Mouse (Mus musculus): ENCODE data around the gene Gprc5d. TPM values are rescaled to one million over a fixed set of nuclear protein-coding genes. Genes with fewer than 3 reads are reported as not detected.

Gprc5d gene
- polyA plus RNA-seq, 1 experiment from 2014 or later = 0.07 TPM

DNA sequence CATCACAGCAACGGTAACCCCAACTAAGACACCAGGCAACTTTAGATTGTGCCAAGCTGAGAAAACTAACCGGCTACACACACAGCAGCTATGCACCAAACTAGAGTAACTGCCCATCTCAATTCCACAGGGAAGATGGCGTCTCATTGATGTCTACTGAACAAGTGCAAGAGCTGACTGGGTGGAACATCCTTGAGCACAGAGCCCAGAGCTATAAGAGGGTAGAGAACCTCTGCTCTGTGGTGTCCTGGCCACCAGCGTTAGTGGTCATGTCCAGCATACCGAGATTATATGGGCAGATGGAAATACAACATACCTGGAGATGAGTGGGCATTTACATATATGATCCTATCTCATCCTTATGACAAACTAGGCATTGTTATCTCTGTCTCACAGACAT is 25.1 kb upstream of the Gprc5d start:
- ATAC-seq (ENCODE audit: low FRiP score, low TSS enrichment) = no peak
- WGBS = 93% methylated on average over 5 of the region's 5 CpGs
- no peak overlapping the region for H3K4me2 ChIP-seq (replicated peaks; ENCODE audit: low read depth)
- no peaks in the 10 kb centered on the region for H3K27me3 ChIP-seq (ENCODE audit: control insufficient read depth, insufficient read depth, low read length)
- H3K9me3 ChIP-seq (ENCODE audit: control insufficient read depth, low read length) = no peaks in the 10 kb centered on the region
- no peak overlapping the region for H3K9ac ChIP-seq (ENCODE audit: low read length)
- no peak for DNase-seq (ENCODE audit: low spot score)
- no peaks in the 10 kb centered on the region for H3K36me3 ChIP-seq (ENCODE audit: control insufficient read depth, insufficient read depth, low read length)
- no peaks in the 10 kb centered on the region for H3K4me1 ChIP-seq (replicated peaks; ENCODE audit: control insufficient read depth, insufficient read depth)
- H3K4me3 ChIP-seq (ENCODE audit: low read depth, low read length) = no peak overlapping the region
- no peak overlapping the region for H3K27ac ChIP-seq (replicated peaks)
- TF ChIP-seq EP300 (optimal IDR thresholded peaks at IDR 0.05) (no peak), CTCF (IDR thresholded peaks at IDR 0.05; ENCODE audit: low read depth) (no peak)

DNA sequence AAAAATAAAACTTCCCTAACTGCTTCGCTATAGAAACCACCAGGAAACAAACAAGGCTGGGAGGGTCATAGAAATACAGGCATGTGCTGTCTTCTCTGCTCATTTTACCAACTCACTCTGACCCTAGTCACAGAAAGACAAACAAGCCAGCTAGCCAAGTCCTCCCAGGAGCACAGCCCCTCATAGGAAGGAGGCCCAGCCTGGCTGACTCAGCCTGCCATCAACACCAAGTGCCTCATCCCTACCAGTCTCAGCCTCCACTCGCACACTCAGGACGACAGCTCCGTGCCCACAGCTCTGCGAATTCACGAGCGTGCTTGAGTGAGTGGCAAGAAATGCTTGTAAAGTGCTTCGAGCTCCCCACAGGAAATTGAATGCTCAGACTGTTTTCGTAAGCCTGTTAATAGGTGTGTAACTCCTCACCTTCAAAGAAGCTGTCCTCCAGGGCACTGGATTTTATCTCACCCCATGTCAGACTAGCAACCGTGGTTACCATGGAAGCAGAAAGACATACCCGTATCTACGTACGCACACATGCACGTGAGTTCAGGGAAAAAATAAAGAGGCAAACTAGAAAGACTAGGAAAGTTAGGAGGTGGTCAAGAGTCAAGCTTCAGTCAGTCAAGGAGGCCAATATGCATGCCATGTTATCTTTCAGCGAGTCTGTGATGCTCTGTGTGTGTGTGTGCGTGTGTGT is 23.5 kb upstream of the Gprc5d start:
- H3K4me2 ChIP-seq (replicated peaks; ENCODE audit: low read depth) = no peak overlapping the region
- no peaks in the 10 kb centered on the region; the same call in 1 of the 2 replicates for H3K36me3 ChIP-seq (ENCODE audit: control insufficient read depth, insufficient read depth, low read length)
- TF ChIP-seq EP300 (optimal IDR thresholded peaks at IDR 0.05) (no peak), CTCF (IDR thresholded peaks at IDR 0.05; ENCODE audit: low read depth) (no peak)
- no peaks in the 10 kb centered on the region for H3K9me3 ChIP-seq (ENCODE audit: control insufficient read depth, low read length)
- H3K4me1 ChIP-seq (replicated peaks; ENCODE audit: control insufficient read depth, insufficient read depth) = no peaks in the 10 kb centered on the region
- WGBS = 60% methylated on average over 16 of the region's 16 CpGs
- ATAC-seq (ENCODE audit: low FRiP score, low TSS enrichment) (no peak), DNase-seq (ENCODE audit: low spot score) (no peak)
- no peak overlapping the region for H3K9ac ChIP-seq (ENCODE audit: low read length)
- H3K27ac ChIP-seq (replicated peaks) = no peak overlapping the region
- no peaks in the 10 kb centered on the region for H3K27me3 ChIP-seq (ENCODE audit: control insufficient read depth, insufficient read depth, low read length)
- no peak overlapping the region for H3K4me3 ChIP-seq (ENCODE audit: low read depth, low read length)

DNA sequence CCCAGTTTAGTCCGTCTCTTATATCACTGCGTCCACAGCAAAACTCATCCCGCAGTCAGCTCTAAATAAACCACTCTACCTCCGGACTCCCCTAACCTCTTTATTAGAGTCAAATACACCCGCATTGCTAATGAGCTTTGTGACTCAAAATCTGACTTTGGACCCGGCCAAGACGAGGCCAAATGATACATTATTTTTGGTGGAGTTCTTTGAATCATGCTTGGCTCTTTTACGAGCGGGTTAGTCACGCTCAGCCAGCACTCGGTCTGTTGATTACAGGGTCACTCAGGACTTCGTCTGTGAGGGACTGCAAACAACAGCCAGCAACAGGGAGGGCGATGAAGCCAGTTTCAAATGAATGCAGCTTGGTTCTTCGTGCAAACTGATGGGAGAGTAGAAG is 20.7 kb upstream of the Gprc5d start:
- no peak for TF ChIP-seq EP300 (optimal IDR thresholded peaks at IDR 0.05)
- TF ChIP-seq CTCF (IDR thresholded peaks at IDR 0.05; ENCODE audit: low read depth) = no peak
- no peak overlapping the region for H3K27ac ChIP-seq (replicated peaks)
- ATAC-seq (ENCODE audit: low FRiP score, low TSS enrichment) = no peak

DNA sequence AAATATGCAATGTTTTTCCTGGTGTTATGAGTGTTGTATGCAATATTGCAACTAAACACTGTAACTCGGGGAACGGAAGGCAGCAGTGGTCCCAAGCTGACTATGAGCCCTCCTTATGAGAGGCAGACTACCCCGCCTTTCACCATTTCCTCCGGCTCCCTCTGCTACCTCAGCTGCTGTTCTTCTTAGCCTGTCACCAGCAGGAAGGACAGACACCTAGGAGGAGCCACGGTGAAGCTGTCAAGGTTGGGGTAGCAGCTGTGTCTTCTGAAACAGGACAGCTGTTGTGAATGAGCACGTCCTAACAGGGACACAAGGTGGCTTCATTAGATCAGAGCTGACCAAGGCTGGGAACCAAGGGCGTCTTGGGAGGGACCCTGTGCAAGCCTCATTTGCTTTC is 20.1 kb upstream of the Gprc5d start:
- H3K36me3 ChIP-seq (ENCODE audit: control insufficient read depth, insufficient read depth, low read length) = no peaks in the 10 kb centered on the region; the same call in 1 of the 2 replicates
- DNase-seq (ENCODE audit: low spot score) = no peak
- H3K27me3 ChIP-seq (ENCODE audit: control insufficient read depth, insufficient read depth, low read length) = no peaks in the 10 kb centered on the region
- TF ChIP-seq EP300 (optimal IDR thresholded peaks at IDR 0.05) (no peak), CTCF (IDR thresholded peaks at IDR 0.05; ENCODE audit: low read depth) (no peak)
- H3K9me3 ChIP-seq (ENCODE audit: control insufficient read depth, low read length) = no peaks in the 10 kb centered on the region
- H3K4me2 ChIP-seq (replicated peaks; ENCODE audit: low read depth) = no peak overlapping the region
- no peak overlapping the region for H3K27ac ChIP-seq (replicated peaks)
- ATAC-seq (ENCODE audit: low FRiP score, low TSS enrichment) = no peak
- no peak overlapping the region for H3K4me3 ChIP-seq (ENCODE audit: low read depth, low read length)
- H3K4me1 ChIP-seq (replicated peaks; ENCODE audit: control insufficient read depth, insufficient read depth) = no peaks in the 10 kb centered on the region
- 66% methylated on average over 7 of the region's 7 CpGs for WGBS
- H3K9ac ChIP-seq (ENCODE audit: low read length) = no peak overlapping the region

More for the DNA sequence above, 20.7 kb upstream of the Gprc5d start:
- Histone ChIP-seq H3K27me3 (ENCODE audit: control insufficient read depth, insufficient read depth, low read length) (no peaks in the 10 kb centered on the region), H3K4me2 (replicated peaks; ENCODE audit: low read depth) (no peak overlapping the region), H3K4me3 (ENCODE audit: low read depth, low read length) (no peak overlapping the region), H3K9ac (ENCODE audit: low read length) (no peak overlapping the region), H3K4me1 (replicated peaks; ENCODE audit: control insufficient read depth, insufficient read depth) (no peaks in the 10 kb centered on the region), H3K9me3 (ENCODE audit: control insufficient read depth, low read length) (no peaks in the 10 kb centered on the region), H3K36me3 (ENCODE audit: control insufficient read depth, insufficient read depth, low read length) (no peaks in the 10 kb centered on the region; the same call in 1 of the 2 replicates)
- no peak for DNase-seq (ENCODE audit: low spot score)
- WGBS = 70% methylated on average over 14 of the region's 14 CpGs

DNA sequence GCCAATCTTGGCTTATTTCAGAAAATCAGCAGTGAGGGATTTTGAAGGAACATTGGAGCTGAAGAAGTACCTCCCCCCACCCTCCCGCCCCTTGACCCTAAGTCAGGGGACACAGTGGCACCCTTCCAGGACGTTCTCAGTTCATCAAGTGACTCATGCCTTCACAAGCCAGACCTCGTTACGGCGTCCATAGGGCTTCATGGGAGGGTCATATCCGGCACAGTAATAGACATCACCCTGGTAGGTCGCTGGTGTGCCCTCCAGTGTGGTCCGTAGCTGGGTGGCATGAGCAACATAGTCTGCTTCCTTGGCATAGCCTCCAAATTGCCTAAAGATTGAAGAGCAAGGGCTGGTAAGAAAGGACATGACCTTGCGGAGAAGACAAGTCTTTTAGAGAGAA is 19.7 kb upstream of the Gprc5d start:
- H3K4me3 ChIP-seq (ENCODE audit: low read depth, low read length) = no peak overlapping the region
- no peak overlapping the region for H3K27ac ChIP-seq (replicated peaks)
- no peak for ATAC-seq (ENCODE audit: low FRiP score, low TSS enrichment)
- 74% methylated on average over 9 of the region's 9 CpGs for WGBS
- TF ChIP-seq EP300 (optimal IDR thresholded peaks at IDR 0.05) = no peak
- no peak for TF ChIP-seq CTCF (IDR thresholded peaks at IDR 0.05; ENCODE audit: low read depth)
- H3K9me3 ChIP-seq (ENCODE audit: control insufficient read depth, low read length) = no peaks in the 10 kb centered on the region
- no peak overlapping the region for H3K9ac ChIP-seq (ENCODE audit: low read length)
- H3K36me3 ChIP-seq (ENCODE audit: control insufficient read depth, insufficient read depth, low read length) = no peaks in the 10 kb centered on the region; the same call in 1 of the 2 replicates
- no peaks in the 10 kb centered on the region for H3K4me1 ChIP-seq (replicated peaks; ENCODE audit: control insufficient read depth, insufficient read depth)
- DNase-seq (ENCODE audit: low spot score) = no peak
- H3K27me3 ChIP-seq (ENCODE audit: control insufficient read depth, insufficient read depth, low read length) = no peaks in the 10 kb centered on the region
- H3K4me2 ChIP-seq (replicated peaks; ENCODE audit: low read depth) = no peak overlapping the region

DNA sequence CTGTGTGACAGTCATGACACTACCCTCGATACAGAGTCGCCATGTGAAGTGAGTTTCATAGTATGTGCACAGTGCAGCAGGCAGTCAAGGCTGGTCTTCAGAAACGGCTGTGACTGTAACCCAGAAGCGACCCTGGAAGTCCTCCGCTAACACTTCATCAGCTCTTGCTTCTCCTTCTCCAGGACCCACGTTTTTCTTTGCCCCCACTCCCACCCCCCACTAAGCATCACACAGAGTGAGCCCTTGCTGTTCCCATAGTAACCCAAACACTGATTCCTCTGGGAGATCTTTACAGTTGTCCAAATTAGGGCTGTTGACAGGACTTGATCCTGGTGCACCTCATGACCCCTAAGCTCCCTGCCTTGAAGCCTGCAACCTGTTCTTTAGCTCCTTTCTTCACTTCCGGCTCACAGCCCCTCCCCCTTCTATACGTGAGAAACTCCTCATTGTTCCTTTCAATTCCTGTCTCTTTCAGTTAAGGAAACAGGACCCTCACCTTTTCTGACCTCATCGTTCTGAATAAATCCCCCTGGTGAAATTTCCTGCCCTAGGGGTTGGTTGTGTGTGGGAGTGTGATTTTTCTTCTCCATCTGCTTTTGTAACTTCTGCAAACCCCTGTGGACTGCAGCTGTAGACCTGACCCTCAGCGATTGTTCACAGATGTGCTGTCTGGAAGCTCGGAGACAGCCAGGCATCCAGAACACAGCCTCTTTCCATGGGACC is 18.5 kb upstream of the Gprc5d start:
- TF ChIP-seq EP300 (optimal IDR thresholded peaks at IDR 0.05) (no peak), CTCF (IDR thresholded peaks at IDR 0.05; ENCODE audit: low read depth) (no peak)

More for the DNA sequence above, 18.5 kb upstream of the Gprc5d start:
- Histone ChIP-seq H3K27ac (replicated peaks) (0 out of 2 replicates have a peak overlapping the region, but pooled peaks have one; percentile 8), H3K4me1 (replicated peaks; ENCODE audit: control insufficient read depth, insufficient read depth) (no peaks in the 10 kb centered on the region), H3K27me3 (ENCODE audit: control insufficient read depth, insufficient read depth, low read length) (no peaks in the 10 kb centered on the region), H3K9me3 (ENCODE audit: control insufficient read depth, low read length) (no peaks in the 10 kb centered on the region), H3K4me3 (ENCODE audit: low read depth, low read length) (no peak overlapping the region), H3K4me2 (replicated peaks; ENCODE audit: low read depth) (no peak overlapping the region), H3K9ac (ENCODE audit: low read length) (no peak overlapping the region), H3K36me3 (ENCODE audit: control insufficient read depth, insufficient read depth, low read length) (no peaks in the 10 kb centered on the region; the same call in 1 of the 2 replicates)
- no peak for ATAC-seq (ENCODE audit: low FRiP score, low TSS enrichment)
- 36% methylated on average over 11 of the region's 11 CpGs for WGBS
- DNase-seq (ENCODE audit: low spot score) = no peak
